Mouse (Mus musculus): ENCODE measurements around the gene Cacnb4. TPM values are rescaled to one million over a fixed set of nuclear protein-coding genes. Genes with fewer than 3 reads are reported as not detected.

Cacnb4 gene
- polyA plus RNA-seq, 1 experiment, result not detected

- TF ChIP-seq TAL1 (IDR thresholded peaks at IDR 0.05; ENCODE audit: low read length), result no peak
- no peak for TF ChIP-seq GATA1 (IDR thresholded peaks at IDR 0.05; ENCODE audit: low read length)
- H3K27me3 ChIP-seq (ENCODE audit: control insufficient read depth), result no peaks in the 10 kb centered on the region; the same call in 1 of the 2 replicates
- no peaks in the 10 kb centered on the region for H3K9me3 ChIP-seq (ENCODE audit: control insufficient read depth, low read length)
Observed at GRCm38 (mm10) chr2:52656722-52657121, 19.9 kb downstream of the Cacnb4 start.

GRCm38 (mm10) chr2:52654541-52654940, 22.1 kb downstream of the Cacnb4 start:
- Histone ChIP-seq H3K27me3 (ENCODE audit: control insufficient read depth) (no peaks in the 10 kb centered on the region), H3K4me3 (replicated peaks) (no peak overlapping the region), H3K4me1 (ENCODE audit: control insufficient read depth) (no peaks in the 10 kb centered on the region), H3K9me3 (ENCODE audit: control insufficient read depth, low read length) (no peaks in the 10 kb centered on the region), H3K36me3 (ENCODE audit: control insufficient read depth) (no peaks in the 10 kb centered on the region)
- no peak for TF ChIP-seq GATA1 (IDR thresholded peaks at IDR 0.05; ENCODE audit: low read length)
- TF ChIP-seq TAL1 (IDR thresholded peaks at IDR 0.05; ENCODE audit: low read length), result no peak

More at GRCm38 (mm10) chr2:52656722-52657121, 19.9 kb downstream of the Cacnb4 start:
- H3K4me3 ChIP-seq (replicated peaks), result no peak overlapping the region
- no peaks in the 10 kb centered on the region for H3K36me3 ChIP-seq (ENCODE audit: control insufficient read depth)
- no peaks in the 10 kb centered on the region for H3K4me1 ChIP-seq (ENCODE audit: control insufficient read depth)

DNA sequence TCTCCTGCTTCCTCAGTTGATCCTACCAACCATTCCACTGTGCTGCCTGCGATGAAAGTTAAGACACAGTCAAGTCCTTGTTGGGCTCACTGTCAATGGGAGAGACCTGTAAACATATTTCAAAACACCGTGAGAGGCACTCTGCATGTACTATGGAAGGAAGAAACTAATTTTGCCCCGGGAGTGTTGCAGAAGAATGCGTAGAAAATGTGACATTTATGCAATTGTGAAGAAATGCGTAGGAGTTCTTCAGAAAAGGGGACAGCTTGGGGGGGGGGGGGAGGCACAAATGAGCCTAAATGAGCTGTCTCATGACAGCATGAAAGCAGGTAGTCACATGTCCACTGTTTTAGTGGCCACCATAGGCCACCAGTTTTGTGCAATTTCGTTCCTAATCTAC, 25.1 kb downstream of the Cacnb4 start:
- H3K36me3 ChIP-seq (ENCODE audit: control insufficient read depth), result no peaks in the 10 kb centered on the region
- no peak overlapping the region for H3K4me3 ChIP-seq (replicated peaks)
- no peaks in the 10 kb centered on the region for H3K4me1 ChIP-seq (ENCODE audit: control insufficient read depth)
- TF ChIP-seq TAL1 (IDR thresholded peaks at IDR 0.05; ENCODE audit: low read length), result no peak
- TF ChIP-seq GATA1 (IDR thresholded peaks at IDR 0.05; ENCODE audit: low read length), result no peak
- no peaks in the 10 kb centered on the region for H3K27me3 ChIP-seq (ENCODE audit: control insufficient read depth)
- H3K9me3 ChIP-seq (ENCODE audit: control insufficient read depth, low read length), result no peaks in the 10 kb centered on the region

DNA sequence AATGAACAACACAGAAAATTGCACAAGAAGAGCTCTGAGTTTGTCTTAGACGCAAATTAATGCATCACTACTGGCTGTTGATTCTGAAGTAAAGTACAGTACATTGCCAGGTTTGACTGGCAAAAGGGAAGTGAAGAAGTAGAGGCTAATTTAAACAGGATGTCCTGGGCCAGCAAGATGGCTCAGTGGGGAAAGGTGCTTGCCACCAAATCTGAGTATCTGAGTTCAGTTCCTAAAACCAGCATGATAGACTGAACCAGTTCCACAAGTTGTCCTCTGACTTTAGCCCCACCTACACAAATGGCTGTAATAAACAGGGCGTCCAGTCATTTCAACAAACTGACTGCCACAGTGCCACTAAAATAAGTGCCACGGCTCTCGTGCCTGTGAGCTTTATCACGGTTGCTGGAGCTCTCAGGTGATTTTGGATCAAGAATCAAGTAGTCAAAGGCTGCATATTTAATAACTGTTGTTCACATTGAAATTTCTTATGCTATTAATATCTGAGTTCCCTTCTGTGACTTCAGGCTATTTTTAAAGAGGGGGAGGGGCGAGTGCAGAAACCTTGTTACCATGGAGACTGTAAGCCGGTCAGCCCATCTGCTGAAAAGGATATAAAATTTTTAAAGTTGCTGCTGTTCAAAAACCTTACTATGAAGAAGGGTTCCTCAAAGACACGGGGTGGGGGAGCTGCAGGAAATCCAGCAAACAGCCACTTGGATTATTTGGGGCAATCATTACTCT, 29.2 kb downstream of the Cacnb4 start:
- TF ChIP-seq GATA1 (IDR thresholded peaks at IDR 0.05; ENCODE audit: low read length), result no peak
- no peak for TF ChIP-seq TAL1 (IDR thresholded peaks at IDR 0.05; ENCODE audit: low read length)
- H3K4me1 ChIP-seq (ENCODE audit: control insufficient read depth), result no peaks in the 10 kb centered on the region
- H3K27me3 ChIP-seq (ENCODE audit: control insufficient read depth), result no peaks in the 10 kb centered on the region
- H3K9me3 ChIP-seq (ENCODE audit: control insufficient read depth, low read length), result no peaks in the 10 kb centered on the region
- H3K36me3 ChIP-seq (ENCODE audit: control insufficient read depth), result no peaks in the 10 kb centered on the region
- no peak overlapping the region for H3K4me3 ChIP-seq (replicated peaks)

DNA sequence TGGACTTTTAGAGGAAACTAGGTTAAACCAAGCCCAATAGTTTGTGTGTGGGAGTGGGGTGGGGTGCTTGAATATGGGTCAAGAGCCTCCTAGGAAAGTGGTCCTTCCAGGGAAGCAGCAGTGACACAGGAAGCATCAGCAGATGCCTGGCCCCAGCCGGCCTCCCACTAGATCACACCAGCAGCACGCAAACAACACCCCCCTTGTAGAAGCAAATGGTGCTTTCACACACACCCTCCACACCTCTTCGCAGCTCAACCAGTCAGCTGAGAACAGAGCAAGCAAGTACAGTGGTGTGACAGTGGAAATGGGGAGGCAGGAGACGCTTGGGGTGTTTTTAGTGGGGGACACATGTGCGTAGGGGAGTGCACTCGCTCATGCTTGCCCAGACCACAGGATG, 33.0 kb downstream of the Cacnb4 start:
- no peaks in the 10 kb centered on the region for H3K9me3 ChIP-seq (ENCODE audit: control insufficient read depth, low read length)
- no peaks in the 10 kb centered on the region for H3K36me3 ChIP-seq (ENCODE audit: control insufficient read depth)
- no peaks in the 10 kb centered on the region for H3K4me1 ChIP-seq (ENCODE audit: control insufficient read depth)
- TF ChIP-seq GATA1 (IDR thresholded peaks at IDR 0.05; ENCODE audit: low read length) (no peak), TAL1 (IDR thresholded peaks at IDR 0.05; ENCODE audit: low read length) (no peak)
- H3K4me3 ChIP-seq (replicated peaks), result no peak overlapping the region
- no peaks in the 10 kb centered on the region for H3K27me3 ChIP-seq (ENCODE audit: control insufficient read depth)

- H3K27me3 ChIP-seq (ENCODE audit: control insufficient read depth), result no peaks in the 10 kb centered on the region
- no peaks in the 10 kb centered on the region for H3K4me1 ChIP-seq (ENCODE audit: control insufficient read depth)
- TF ChIP-seq TAL1 (IDR thresholded peaks at IDR 0.05; ENCODE audit: low read length) (no peak), GATA1 (IDR thresholded peaks at IDR 0.05; ENCODE audit: low read length) (no peak)
- no peaks in the 10 kb centered on the region for H3K36me3 ChIP-seq (ENCODE audit: control insufficient read depth)
- H3K4me3 ChIP-seq (replicated peaks), result no peak overlapping the region
- H3K9me3 ChIP-seq (ENCODE audit: control insufficient read depth, low read length), result no peaks in the 10 kb centered on the region
Observed at GRCm38 (mm10) chr2:52639530-52639875, 37.1 kb downstream of the Cacnb4 start.

DNA sequence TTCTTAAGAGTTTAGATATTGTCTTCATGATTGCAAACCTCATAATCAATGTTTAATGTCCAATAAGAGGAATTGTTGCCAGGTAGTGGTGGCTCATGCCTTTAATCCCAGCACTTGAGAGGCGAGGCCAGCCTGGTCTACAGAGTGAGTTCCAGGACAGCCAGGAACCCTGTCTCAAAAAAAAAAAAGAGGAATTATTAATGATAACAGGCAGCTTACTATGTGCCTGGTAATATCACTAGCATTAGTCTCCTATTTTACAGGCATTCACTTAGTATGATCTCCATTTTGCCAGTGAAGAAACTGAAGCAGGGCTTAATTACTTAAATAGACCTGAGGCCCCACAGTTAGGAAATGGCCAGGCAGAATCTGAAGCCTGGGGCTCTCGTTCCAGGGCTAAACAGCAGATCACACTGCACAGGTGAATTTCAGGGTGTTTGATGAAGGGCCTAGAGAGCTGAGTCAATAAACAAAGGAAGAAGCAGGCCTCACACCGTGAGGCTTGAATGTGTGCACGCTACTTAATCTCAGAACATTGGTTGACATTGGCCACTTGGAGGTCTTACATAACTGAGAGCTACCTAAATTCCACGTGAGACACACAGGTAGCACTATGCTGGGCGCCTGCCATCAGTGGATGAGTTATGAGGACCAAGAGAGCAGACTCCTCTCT, 37.6 kb downstream of the Cacnb4 start:
- TF ChIP-seq TAL1 (IDR thresholded peaks at IDR 0.05; ENCODE audit: low read length) (no peak), GATA1 (IDR thresholded peaks at IDR 0.05; ENCODE audit: low read length) (no peak)
- no peaks in the 10 kb centered on the region for H3K27me3 ChIP-seq (ENCODE audit: control insufficient read depth)

GRCm38 (mm10) chr2:52638226-52638625, 38.4 kb downstream of the Cacnb4 start:
- Histone ChIP-seq H3K4me3 (replicated peaks) (no peak overlapping the region), H3K27me3 (ENCODE audit: control insufficient read depth) (no peaks in the 10 kb centered on the region), H3K9me3 (ENCODE audit: control insufficient read depth, low read length) (no peaks in the 10 kb centered on the region), H3K4me1 (ENCODE audit: control insufficient read depth) (no peaks in the 10 kb centered on the region), H3K36me3 (ENCODE audit: control insufficient read depth) (no peaks in the 10 kb centered on the region)
- TF ChIP-seq GATA1 (IDR thresholded peaks at IDR 0.05; ENCODE audit: low read length) (no peak), TAL1 (IDR thresholded peaks at IDR 0.05; ENCODE audit: low read length) (no peak)

More for the DNA sequence above, 37.6 kb downstream of the Cacnb4 start:
- Histone ChIP-seq H3K36me3 (ENCODE audit: control insufficient read depth) (no peaks in the 10 kb centered on the region), H3K4me1 (ENCODE audit: control insufficient read depth) (no peaks in the 10 kb centered on the region), H3K4me3 (replicated peaks) (no peak overlapping the region), H3K9me3 (ENCODE audit: control insufficient read depth, low read length) (no peaks in the 10 kb centered on the region)

DNA sequence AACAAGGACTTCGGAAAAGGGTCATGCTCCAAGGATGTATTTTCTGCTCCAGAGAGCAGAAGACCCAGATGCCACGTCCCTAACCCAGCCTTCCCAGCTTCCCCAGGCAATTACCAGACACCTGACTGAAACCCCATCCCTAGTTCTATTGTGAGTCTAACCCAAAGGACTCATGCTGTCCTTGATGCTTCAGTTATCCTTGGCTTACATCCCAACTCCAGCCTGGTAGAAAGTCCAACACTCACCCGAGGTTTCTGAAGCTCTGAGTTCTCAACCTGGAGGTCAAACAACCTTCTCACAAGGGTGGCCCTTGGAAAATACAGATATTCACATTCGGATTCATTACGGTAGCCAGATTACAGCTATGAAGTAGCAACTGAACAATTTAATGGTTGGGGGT, 40.6 kb downstream of the Cacnb4 start:
- H3K4me1 ChIP-seq (ENCODE audit: control insufficient read depth), result no peaks in the 10 kb centered on the region
- H3K27me3 ChIP-seq (ENCODE audit: control insufficient read depth), result no peaks in the 10 kb centered on the region
- no peak for TF ChIP-seq TAL1 (IDR thresholded peaks at IDR 0.05; ENCODE audit: low read length)
- no peak for TF ChIP-seq GATA1 (IDR thresholded peaks at IDR 0.05; ENCODE audit: low read length)
- H3K4me3 ChIP-seq (replicated peaks), result no peak overlapping the region
- H3K36me3 ChIP-seq (ENCODE audit: control insufficient read depth), result no peaks in the 10 kb centered on the region
- H3K9me3 ChIP-seq (ENCODE audit: control insufficient read depth, low read length), result no peaks in the 10 kb centered on the region

Data from erythroblast, embryonic 14.5 days (primary cell).